Mouse (Mus musculus): ENCODE data around the gene Dynlt1c.
"Not testable (repeated sequence)": the region's sequence is repeated elsewhere in the genome, so short reads cannot be mapped to it uniquely, and the experiment has no call there.

- not testable (repeated sequence) for TF ChIP-seq POLR2A (IDR thresholded peaks at IDR 0.05; ENCODE audit: extremely low read depth, insufficient read depth, low read length); CTCF (IDR thresholded peaks at IDR 0.05; ENCODE audit: low read depth, low read length)
These were observed 5.5 kb upstream of the Dynlt1c start for GRCm38 (mm10) chr17:6595776-6596497.
